Mouse (Mus musculus): ENCODE results near the gene Fndc5. TPM values are rescaled to one million over a fixed set of nuclear protein-coding genes. Genes with fewer than 3 reads are reported as not detected.

Fndc5 gene
- total RNA-seq, 4 experiments from 2014 or later, result 334 to 410 (median 360) TPM

DNA sequence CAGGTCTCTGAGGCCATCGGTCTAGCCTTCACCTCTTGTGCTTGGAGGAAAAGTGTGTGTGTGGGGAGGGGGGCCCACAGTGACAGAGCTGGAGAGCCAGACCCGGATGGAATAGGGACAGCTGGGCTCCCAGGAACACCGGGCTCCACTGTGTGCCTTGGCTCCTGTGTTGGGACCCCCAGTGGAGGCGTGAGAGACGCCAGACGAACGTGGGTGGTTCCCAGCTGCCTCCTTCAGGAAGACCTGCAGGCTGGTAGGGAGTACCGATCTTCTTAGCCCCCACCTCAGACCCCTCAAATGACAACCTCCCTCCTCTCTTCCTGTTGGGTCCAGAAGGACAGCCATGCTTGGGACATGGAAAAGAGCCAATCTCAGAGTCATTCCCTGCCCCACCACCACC is 14.1 kb upstream of the Fndc5 start:
- DNase-seq (ENCODE audit: low spot score), result no peak

DNA sequence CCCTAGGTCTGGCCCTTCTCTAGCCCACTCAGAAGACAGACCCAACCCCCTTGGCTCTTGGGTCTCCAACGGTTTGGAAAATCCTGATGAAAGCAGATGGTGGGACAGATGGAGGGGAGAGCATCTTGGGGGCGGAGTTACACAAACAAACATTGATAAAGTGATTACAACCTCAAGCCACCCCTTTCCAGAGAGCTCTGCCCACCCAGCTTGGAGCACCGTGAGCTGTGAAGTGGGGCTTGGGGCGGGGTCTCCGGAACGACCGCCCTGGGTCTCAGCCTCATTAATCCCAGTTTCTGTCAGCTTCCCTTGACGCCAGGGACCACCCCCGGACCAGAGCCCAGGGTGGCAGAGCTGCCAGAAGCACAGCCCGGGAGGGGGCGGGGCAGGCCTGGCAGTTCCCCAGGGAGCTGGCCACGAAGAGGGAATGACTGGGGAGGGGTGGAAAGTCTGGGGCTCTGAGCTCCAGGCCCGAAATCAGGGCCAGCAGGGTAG is 12.1 kb upstream of the Fndc5 start:
- no peak for DNase-seq (ENCODE audit: low spot score)

DNA sequence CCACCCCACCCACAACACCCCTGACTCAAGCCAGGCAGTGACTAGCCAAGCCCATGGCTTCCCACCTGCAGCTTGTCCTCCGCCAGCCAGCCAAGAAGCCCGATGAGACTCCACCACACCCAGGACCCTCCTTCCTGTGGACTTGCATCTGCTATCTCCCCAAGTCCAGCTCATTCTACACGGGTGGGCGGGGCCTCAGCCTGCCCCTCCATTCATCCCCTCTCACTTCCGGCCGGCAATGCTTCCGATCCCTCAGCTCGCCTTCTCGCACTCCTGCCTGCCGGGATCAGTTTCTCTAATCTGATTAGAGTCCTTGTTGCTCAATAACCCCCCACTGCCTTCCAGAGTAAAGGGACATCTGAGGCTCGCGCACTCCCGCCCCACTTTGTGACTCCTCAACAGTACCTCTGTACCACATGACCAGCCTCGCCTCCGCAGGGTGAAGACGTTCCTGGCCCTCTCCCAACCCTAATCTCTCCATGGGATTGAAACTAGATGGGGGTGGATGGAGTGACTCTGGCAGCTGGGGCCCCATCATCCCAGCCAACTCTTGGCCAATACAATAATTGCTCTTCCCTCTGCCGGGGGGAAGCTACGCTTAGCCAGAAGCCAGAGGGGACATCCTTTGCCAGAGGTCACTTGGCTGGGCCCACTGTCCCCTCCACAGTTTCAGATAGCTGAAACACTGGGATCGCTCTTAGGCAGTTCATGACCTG is 10.9 kb upstream of the Fndc5 start:
- no peak for DNase-seq (ENCODE audit: low spot score)

DNA sequence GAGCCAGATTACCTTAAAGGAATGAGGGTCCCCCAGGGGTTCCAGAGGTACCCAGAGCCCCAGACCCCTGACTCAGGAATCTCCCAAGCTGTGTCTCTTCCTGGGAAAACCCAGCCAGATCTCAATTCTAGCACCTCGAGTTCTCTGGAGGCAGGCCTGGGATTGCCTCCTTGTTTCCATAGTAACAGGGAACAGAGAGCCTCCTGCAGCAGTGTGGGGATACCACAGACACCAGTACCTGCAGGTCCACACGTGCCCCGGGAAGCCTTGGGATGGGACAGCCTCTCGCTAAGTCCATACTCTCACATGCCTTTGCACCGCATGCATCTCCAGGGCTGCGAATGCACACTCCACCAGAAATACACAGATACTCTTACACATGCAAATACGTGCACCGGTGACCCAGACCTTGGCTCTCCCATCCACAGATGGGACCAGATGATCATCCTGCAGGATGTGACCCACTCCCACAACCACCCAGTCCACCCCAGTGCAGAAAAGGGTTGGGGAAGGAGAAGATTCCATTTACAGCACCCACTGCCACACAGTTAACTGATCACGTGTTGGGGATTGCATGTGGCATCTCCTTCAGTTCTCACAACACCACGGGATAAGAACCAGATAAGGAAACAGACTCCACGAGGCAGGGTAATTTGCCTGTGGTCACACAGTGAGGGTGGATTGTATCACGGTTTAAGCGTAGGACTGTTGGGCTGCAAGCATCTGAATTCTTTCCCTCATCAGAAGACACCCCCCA is 8.0 kb upstream of the Fndc5 start:
- DNase-seq (ENCODE audit: low spot score), result no peak

DNA sequence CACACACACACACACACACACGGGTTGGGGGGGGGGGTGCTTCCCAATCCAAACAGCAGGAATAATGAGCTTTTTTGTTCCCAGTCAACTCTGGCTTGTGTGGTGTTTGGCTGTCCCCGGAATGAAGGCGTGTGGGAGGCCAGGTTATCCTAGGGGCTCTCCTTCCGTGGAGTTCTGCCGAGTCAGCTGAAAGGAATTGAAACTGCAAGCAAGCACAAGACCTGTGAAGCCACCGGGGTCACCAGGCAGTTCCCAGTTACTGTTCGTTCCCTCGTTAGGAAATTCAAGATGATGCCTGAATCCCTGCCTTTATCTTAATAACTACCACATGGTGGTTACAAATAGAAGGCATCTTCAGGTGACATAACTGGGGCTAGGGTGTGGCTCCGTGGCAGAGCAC is 7.4 kb upstream of the Fndc5 start:
- DNase-seq (ENCODE audit: low spot score), result no peak

DNA sequence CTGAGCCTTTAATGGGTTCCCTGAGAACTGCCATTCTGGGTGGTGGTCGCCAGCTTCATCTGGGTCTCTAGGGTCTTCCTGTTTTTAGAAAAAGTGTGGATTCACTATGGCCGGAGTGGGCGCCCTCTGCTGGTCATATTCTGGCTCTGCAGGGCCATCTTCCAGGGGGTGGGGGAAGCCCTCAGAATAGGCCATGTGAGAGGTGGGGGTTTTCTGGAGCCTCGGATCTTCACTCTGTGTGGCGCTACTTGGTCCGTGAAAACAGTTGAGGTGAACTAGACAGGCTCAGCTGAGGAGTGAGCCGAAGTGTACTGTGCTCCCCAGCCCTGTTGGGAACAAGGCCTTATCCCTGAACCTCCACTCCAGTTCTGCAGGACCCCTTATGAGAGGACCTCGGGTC is 6.7 kb upstream of the Fndc5 start:
- DNase-seq (ENCODE audit: low spot score), result no peak

DNA sequence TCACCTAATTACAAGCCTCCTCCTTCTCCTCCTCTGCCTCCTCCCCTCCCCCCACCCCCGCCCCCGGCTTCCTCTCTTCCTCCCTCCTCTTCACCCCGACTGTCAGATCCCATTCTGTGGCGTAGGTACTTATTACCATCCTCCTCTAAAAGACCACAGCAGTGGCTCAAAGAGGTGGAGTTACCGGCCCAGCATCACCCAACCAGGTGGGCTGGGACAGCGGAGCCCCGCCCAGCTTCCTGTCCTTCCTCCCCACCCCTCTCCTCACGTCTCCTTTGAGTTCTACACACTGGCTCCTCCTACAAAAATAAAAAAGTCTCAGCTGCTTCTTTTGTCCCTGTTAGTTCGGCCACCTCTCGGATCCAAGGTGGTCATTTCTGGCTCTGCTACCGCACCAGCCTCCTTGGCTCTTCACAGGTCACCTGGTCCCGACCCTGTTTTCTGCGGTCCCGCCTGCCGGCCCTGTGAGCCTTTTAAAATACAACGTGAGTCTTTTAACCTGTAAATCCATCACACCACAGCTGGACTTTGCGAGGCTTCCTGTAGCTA is 6.0 kb upstream of the Fndc5 start:
- no peak for DNase-seq (ENCODE audit: low spot score)

DNA sequence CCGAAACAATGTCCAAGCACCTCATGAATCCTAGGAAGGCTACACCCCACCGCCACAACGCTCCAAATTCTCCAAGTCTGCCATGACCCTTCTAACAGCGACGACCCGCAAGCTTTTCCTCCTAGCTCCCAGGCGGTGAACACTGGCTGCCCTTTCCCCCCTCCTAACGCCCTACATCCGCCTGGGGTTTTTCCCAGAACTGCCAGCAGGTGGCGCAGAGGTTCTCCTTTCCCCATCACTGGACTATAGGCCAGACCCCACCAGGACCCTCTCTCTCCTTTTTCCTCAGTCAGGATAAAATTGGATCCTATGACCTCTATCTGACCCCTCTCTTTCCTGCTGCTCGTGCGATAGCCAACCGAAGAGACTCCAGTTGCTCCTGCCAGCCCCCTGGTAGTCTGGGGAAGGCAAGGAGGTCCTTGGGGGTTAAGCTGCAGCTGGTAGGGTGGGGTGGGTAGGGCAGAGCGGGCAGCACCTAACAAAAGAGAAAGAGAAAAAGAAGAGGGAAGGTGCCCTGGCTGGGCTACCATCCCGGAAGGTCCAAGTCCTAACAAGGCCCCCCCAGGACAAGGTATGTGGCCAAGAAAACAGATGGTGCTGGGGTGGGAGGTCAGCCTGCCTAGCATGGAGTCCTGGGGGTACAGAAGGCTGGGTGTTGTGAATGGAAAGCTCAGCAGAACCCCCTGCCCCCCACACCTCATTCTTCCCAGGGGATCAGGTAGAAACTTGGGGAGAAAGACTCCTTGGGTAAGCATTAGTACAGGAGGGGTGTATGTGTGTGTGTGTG is 1.8 kb upstream of the Fndc5 start:
- peak; percentile 66 for DNase-seq (ENCODE audit: low spot score)

DNA sequence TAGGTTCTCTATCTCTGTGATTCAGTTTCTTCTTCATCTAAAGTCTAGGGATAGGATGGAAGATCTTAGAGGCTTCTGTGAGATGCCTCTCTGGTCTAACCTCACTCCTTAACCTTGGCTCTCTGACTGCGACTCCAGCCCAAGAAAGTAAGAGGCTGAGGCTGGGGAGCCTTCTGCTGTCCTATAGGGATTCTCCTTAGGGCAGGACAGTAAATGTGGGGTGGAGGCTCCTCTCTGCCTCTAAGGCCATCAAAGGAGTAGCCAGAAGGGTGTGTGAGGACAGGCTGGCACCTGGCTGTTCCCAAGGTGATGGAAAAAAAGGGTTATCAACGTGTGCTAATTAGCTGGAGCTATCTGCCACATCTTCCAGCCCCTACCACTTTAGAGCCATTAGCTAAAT is 1.2 kb upstream of the Fndc5 start:
- no peak for DNase-seq (ENCODE audit: low spot score)

DNA sequence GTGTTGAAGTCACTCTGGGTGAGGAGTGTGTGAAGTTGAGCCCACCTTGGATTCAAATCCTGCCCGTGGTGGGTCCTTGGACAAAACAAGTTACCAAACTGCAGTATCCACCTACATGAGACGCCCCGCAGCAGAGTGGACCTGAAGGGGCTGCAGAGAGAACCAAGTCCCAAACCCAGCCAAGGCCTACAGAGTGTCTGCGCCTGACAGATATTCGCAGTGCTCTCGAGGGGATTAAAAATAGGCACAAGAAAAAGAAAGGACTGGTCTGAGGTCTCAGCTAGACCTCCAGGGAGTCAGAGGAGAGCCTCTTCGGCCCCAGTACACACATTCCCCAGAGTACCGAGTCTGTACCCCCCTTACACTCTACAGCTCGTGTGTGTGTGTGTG is 615 bp upstream of the Fndc5 start:
- no peak for DNase-seq (ENCODE audit: low spot score)

DNA sequence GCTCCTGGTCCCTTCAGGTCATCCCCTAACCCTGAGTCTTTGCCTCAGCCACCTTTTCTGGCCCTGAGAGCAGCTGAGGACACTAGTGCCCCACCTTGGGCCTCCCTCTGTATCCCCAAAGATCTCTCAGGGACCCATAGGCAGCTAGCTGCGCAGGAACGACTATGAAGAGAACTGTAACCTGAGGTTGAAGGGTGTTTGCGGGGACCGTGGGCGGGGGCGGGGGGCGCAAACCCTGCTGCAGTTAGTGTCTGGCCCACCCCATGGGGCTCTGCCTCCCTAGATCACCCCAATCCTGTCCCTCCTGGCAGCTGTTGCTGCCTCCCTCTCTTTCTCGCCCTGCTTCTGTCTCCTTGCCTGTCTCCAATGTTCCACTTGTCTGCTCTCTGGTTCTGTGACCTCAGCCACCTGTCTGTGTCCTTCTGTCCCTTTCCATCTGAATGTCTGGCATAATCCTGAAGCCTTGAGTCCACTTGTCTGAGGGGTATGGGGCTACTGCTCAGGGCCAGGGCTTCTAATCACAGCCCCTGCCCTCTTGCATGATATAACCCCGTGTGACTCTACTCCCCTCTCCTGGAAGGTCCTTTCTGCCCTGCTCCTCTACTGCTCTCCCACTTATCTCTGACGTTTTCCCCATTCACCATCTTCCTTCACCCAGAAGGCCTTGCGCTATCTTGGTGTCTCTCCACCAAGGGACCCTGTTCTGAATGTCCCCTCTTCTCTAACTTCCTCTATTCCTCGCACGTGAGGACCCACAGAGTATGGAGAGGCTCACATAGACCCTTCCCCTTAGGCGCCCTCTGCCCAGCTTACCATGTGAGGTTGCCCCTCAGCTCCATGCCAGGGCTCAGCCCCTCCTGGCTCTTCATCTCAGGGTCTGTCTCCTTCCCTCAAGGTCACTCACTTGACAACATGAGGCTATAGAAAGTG is 858 bp downstream of the Fndc5 start:
- no peak for DNase-seq (ENCODE audit: low spot score)

DNA sequence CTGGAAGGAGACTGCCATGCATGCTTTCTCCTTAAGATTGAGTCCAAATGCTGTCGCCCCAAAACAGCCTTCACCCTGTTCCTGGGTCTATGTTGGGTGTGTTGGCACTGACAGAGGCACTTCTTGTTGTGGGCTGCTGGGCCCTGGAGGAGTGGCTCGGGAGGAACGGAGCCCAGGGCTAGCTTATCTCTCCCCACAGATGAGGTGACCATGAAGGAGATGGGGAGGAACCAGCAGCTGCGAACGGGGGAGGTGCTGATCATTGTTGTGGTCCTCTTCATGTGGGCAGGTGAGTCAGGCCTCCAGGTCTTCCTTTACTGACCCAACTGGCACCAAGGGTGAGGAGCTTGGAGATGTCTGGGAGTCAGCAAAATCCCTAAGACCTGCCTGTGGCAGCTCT is 2.8 kb downstream of the Fndc5 start:
- DNase-seq (ENCODE audit: low spot score), result no peak

DNA sequence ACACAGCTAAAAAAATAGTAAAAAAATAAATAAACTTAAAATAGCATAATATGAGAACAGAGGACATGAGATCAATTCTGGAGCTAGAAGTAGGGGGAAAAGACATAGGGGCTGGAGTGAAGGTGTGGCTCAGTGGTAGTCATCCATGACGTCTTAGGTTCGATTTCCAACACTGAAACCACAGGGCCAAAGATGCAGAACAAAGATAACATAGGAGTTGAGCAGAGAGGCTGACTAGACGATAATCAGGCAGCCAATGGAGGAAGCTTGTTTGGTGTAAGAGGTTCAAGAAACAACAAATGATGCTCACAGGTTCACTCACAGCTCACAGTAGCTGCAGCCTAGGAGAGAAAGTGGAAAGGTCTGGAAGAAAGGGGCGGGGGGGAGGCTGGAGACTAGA is 4.0 kb downstream of the Fndc5 start:
- DNase-seq (ENCODE audit: low spot score), result no peak

DNA sequence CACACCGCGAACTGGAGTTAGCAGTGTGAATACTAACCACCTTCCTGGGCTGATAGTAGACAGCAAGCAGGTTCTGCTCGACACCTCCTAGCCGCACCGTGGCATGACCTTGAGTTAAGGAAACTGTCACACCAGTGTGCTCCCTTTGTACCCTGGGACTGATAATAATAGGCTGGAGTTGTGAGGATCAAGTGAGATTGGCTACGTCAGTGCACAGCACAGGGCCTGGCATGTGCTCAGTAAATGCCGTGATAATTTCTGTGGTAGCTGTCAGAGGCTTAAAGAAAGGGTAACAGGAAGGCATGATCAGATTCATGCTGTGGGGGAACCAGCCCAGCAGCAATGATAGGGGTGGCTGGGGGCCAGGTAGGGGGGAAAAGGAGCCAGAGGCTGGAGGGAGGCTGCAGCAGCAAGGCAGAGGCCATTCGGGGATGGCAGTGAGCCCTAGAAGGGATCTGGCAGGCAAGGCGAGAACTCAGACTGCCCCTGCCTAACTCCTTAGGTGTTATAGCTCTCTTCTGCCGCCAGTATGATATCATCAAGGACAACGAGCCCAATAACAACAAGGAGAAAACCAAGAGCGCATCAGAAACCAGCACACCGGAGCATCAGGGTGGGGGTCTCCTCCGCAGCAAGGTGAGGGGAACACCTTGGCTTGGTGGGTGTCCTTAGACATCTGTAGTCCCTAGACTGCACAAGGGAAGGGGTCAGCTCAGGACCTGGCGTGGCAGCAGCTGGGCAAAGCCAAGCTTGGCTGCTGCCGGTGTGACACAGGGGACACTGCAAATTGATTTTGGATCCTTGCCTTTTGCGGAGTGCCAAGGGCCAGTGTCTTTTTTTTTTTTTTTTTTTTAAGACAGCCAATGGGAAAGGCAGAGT is 5.0 kb downstream of the Fndc5 start:
- peak; percentile 53 for DNase-seq (ENCODE audit: low spot score)

DNA sequence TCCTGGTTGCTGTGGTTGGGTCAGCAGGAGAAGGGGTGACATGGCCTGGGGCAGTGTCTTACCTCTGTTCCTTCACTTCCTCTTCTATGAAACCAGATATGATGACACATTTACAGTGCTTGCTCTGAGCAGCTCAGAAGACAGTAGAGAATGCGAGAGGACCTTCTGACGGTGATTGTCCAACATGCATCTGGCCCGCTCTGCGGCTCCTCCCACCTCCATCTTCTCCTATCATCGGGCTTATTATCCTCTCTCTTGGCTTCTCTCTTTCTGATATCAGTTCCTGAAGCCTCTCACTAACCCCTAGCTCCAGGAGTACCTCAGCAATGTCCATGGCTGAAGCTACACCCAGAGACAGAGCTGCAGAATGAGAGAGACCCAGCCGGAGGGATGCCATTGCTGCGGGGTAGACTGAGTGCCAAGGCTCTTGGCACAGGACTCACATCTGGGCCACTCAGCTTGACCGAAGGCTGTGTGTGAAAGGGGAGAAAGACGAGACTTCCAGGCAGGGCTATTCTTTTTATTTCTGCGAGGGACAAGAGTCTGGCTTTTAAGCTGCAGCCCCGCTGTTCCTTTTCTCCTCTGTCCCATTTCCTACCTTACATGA is 5.7 kb downstream of the Fndc5 start:
- no peak for DNase-seq (ENCODE audit: low spot score)

DNA sequence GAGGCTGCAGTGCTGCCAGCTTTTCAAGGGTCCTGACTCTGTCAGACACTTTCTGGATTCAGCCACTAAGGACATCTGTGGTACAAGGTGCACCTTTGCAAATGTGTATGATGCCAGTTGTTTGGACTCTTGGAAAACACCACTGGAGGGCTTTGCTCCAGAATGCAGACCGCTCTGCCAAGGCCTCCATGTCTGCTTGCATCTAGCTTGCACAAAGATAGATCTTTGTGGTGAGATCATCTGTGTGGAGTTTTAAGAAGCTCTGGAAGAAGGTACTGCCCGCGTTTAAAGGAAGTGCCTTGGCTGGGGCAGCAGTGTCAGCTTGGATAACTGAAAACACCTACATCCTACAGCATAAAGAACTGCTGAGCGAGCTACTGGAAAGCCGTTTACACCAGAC is 6.7 kb downstream of the Fndc5 start:
- no peak for DNase-seq (ENCODE audit: low spot score)

DNA sequence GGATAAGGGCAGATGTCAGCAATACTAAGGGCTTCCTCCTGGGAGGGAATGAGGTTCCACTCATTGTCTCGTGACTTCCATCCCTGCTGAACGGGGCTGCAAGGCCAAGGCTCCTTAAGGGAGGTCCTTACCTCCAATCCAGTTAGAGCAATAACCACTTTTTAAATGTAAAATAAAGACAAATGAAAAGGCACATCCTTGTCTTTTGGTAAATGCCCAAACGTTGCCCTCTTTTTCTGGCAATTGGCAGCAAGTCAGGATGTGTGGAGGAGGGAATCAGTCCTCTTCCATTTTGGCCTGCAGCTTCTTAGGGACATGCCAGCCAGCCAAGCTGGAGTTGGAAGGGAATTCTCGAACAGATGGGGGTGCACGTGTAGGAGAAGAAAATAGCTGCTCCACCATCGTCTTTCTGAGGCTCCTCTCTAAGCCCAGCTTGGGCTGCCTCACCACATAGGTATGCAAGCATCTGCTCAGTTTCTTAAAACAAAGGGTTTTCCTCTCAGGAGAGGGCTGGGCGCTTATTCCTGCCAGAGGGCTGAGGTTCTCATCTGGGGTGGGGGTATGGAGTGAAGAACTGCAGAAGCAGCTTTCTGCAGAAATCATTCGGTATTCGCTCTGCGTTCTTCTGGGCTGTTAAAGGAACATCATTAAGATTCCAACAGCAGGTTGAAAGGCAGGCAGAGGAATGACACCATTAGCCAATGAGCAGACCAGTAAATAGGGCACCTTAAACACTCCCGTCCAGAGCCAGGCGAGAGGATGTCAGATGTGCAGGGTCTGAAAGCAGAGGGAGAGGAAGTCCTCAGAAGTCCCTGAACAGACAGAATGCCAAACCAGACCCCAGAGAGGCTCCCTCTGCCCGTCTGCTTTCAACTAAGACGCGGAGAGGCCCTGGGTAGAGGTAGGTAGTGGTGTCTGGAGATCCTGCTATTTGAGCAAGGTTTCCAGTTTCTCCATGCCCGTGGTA is 7.9 kb downstream of the Fndc5 start:
- no peak for DNase-seq (ENCODE audit: low spot score)

DNA sequence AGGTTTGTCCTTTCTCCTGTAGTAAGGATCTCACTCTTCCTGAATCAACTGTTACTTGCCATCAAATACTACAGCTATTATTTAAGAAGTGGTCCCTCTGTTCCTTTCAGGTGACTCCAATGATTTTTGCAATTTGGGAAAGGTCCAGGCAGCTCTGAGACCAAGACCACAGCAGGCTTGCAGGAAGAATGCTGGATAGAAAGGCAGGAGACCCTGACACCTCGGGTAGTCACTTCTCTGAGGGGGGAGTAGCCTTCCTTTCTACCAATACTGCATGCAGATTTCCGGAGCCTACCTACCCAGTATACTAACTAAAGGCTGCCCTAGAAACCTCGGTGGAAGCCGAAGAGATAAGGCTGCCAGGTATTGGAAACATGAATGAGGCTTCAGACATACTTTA is 8.6 kb downstream of the Fndc5 start:
- DNase-seq (ENCODE audit: low spot score), result no peak

Data from heart, adult 8-10 months (tissue).